Mouse (Mus musculus): ENCODE measurements around the gene Podxl2. TPM values are rescaled to one million over a fixed set of nuclear protein-coding genes. Genes with fewer than 3 reads are reported as not detected.
A peak's percentile ranks its signal among the peaks of the same experiment; 100 is the strongest.

Gene Podxl2
- total RNA-seq, 2 experiments from 2014 or later: 47.1 to 54.4 TPM

DNA sequence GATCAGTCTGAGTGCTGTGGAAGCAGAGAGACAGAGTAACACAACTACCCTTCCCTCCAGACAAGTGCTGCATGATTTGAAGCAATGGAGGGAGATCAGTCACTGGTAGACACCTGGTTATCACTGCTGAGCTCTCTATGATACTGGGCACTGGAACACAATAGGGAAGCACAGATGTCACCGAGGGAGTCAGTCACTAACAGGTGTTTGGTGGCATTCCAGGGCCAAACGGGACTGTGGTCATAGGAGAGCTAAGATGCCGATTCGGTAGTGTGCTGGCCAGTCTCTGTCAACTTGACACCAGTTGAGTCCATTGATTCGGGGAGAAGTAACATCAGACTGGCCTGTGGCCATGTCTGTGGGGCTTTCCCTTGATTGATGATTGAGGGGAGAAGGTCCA is 20.3 kb downstream of the Podxl2 start:
- DNase-seq: no peak
- intact Hi-C loops (cut with DNase I; ENCODE audit: low total_unique reads): loop anchor here (5.0 kb wide), 1 partner anchor 302 kb away; no protein-coding TSS in a partner anchor

GRCm38 (mm10) chr6:88850034-88850433 is 24.8 kb downstream of the Podxl2 start:
- intact Hi-C loops (cut with DNase I; ENCODE audit: low total_unique reads): loop anchor here (5.0 kb wide), 1 partner anchor 298 kb away; no protein-coding TSS in a partner anchor

GRCm38 (mm10) chr6:88849270-88849669 is 25.6 kb downstream of the Podxl2 start:
- no peak for DNase-seq
- intact Hi-C loops (cut with DNase I; ENCODE audit: low total_unique reads): no loop called here

More at GRCm38 (mm10) chr6:88850034-88850433, 24.8 kb downstream of the Podxl2 start:
- DNase-seq: no peak

- intact Hi-C loops (cut with DNase I; ENCODE audit: low total_unique reads): no loop called here
- no peak for DNase-seq
Observed at GRCm38 (mm10) chr6:88847571-88847970, 27.3 kb downstream of the Podxl2 start.

DNA sequence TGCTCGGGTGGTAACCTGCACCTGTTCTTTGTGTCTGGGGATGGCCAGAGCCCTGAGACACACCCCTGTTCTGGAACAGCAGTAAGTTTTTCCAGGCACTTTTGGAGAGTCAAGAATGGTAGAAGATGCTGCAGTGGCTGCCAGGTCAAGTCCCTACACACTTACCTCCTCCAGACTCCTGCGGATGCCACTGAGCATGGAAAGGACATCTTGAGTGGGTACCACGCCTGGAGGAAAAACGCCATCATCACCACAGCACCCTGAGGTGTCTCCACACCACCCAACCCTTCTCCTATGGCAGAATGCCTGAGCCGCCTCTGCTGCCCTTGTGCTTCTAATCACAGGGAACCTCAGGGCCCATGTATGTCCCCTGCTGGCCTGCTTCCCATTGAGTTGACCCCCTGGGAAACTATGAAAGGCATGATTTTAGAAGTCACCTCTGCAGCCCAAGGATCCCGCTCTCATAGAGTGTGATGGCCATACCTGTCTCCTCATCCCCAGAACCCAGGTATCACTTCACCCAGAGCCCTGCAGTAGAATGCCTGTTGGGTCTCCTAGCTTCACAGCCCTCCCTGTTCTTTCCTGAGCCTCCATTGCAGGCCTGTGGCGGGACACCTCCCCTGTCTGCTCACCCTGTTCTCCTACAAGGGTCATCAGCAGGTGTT is 29.8 kb downstream of the Podxl2 start:
- intact Hi-C loops (cut with DNase I; ENCODE audit: low total_unique reads): no loop called here
- DNase-seq: no peak

DNA sequence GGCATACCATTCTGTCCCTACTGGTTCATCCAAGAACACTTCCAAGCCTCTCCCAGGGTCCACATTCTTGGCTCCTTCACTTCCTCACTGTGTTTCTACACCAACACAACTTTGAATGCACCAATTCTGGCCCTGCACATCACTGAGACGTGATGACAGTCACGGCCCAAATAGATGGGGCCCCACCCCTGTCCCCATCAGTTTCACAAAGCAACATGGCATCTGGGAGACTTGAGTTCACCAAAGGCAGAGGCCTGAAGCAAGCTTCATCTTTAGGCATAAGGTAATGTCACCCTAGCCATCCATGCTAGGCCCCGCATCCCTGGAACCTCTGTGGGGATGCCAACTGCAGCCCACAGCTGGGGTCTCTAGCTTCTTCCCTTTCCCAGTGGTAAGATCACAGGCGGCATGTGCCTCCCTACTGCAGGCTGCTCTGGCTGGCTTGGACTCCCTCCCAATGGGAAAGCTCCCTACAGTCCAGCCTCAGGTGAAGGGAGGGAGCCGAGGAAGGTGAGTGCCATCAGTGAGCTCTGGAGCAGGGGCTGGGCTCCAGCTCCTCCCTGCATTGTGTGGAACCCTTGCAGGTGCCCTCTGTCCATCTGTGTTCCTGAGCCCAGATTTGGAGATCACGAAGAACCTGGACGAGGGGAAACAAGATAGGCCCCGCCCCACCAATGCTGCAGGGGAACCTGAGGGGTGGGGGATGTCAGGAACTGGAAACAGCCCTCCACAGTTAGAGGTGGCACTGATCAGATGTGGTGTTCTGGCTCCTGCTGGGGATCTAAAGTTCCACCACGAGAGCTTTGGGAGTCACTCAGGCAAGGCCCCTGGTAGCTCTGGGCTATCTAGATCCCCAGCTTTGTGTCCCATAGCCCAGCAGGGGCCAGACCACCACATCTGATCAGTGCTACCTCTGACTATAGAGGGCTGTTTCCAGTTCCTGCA is 30.8 kb downstream of the Podxl2 start:
- intact Hi-C loops (cut with DNase I; ENCODE audit: low total_unique reads): no loop called here
- DNase-seq: no peak

- DNase-seq: no peak
- intact Hi-C loops (cut with DNase I; ENCODE audit: low total_unique reads): no loop called here
Observed at GRCm38 (mm10) chr6:88843241-88843640, 31.6 kb downstream of the Podxl2 start.

DNA sequence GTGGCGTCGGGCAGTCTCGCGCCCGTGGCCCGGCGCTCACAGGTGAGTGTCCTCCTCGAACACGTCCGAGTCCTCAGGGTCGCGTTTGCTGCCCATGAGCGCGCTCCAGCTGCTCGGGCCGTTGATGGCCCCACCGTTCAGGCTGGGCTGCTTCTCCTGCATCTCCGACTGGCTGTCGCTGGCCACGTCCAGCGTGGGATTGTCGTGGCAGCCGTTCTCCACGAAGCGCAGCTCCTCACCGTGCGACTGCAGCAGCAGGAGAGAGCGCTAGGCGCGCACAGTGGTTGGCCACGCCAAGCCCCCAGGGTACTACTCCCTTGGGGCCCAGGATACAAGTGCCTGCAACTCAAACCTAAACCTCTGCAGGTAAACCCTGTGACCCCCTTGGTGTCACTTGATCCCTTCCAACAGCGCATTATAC is 32.1 kb downstream of the Podxl2 start:
- DNase-seq: peak; percentile 45
- intact Hi-C loops (cut with DNase I; ENCODE audit: low total_unique reads): no loop called here

DNA sequence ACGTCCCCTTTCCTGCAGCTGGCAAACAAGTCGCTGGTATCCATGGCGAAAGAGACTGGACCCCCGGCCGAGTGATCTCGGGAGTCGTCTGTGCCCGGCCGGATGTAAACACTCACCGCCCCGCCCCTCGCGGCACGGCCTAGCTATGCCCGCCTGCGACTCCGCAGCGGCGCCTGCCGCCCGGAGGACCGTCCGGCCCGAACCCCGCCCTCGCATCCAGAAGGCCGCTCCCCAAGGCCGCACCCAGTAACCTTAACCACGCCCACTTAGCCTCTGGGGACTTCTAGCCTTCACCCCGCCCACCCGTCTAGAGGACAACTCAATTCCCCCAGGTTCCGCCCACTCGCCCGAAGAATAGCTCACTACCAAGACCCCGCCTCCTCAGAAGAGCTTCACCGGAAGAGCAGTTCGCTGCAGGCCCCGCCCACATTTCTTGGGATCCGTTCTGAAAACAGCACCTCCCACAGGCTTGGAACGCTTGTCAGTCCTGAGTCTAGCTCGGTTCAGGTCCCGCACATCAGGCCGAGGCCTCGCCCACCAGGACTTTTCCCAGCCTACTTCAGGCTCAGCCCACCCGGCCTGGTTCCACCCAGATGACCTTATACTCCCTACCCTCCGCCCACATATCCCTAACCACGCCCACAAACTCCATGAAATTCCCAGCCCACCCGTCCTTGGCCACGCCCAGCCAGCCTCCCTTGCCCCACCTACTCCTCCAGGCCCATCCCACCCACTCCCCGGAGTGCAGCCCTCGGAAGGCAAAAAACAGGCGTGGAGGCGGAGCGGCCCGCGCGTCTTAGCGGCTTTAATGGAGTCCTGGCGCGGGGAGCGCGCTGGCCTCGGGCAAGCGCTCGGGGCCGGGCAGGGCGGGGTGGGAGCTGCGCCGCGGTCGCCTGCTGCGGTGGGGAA is 32.8 kb downstream of the Podxl2 start, which contains the start of gene Abtb1:
Abtb1 (minus strand) TSS at position 204 of the 909 bp plus-strand sequence.
- DNase-seq: peak; percentile 99
- intact Hi-C loops (cut with DNase I; ENCODE audit: low total_unique reads): no loop called here

DNA sequence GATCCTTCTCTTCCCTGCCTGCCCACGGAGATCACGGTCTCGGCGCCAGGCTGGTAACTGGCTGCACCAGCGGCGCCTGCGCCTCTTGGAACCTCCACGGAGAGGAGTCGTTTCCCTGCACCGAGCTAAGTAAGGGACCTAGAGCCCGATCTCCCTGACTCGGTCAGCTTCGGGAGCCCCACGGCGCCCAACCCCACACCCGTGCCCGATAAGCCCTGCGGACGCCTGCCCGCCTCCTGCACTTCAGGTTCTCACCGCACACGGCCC is 33.4 kb downstream of the Podxl2 start:
- intact Hi-C loops (cut with DNase I; ENCODE audit: low total_unique reads): no loop called here
- DNase-seq: no peak

DNA sequence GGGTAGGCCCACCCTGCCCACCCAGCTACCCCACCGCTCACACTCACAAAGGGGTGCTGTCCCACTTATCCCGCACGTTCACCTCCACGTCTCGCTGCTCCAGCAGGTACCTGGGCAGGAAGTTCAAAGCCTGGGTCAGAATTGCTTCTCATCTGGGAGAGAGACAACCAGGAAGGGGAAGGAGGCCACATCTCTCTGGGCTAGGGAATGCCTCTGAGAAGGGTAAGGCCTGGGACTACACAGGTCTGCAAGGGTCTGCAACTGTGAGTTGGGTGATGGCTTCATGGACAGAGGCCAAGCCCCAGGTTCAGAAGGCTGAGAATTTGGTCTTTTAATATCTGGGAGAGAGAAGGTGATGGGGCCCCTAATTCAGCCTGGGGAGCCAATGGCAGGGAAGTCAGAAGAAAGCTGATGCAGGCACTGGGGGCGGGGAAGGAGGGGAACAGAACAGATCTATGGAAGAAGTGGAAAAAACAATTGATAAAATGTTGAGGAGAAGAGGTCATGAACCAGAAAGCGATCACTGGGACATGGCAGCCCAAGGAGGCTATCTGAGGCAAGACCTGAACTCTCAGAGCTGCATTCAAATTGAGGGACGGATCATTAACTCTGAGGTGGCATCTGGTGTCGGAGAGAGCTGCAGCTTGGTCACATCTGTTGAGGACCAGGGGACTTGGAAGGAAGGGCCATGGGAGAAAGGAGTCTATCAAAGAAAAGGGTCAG is 33.9 kb downstream of the Podxl2 start:
- DNase-seq: no peak

GRCm38 (mm10) chr6:88840211-88840610 is 34.6 kb downstream of the Podxl2 start:
- intact Hi-C loops (cut with DNase I; ENCODE audit: low total_unique reads): no loop called here

More for the DNA sequence above, 33.9 kb downstream of the Podxl2 start:
- intact Hi-C loops (cut with DNase I; ENCODE audit: low total_unique reads): no loop called here

DNA sequence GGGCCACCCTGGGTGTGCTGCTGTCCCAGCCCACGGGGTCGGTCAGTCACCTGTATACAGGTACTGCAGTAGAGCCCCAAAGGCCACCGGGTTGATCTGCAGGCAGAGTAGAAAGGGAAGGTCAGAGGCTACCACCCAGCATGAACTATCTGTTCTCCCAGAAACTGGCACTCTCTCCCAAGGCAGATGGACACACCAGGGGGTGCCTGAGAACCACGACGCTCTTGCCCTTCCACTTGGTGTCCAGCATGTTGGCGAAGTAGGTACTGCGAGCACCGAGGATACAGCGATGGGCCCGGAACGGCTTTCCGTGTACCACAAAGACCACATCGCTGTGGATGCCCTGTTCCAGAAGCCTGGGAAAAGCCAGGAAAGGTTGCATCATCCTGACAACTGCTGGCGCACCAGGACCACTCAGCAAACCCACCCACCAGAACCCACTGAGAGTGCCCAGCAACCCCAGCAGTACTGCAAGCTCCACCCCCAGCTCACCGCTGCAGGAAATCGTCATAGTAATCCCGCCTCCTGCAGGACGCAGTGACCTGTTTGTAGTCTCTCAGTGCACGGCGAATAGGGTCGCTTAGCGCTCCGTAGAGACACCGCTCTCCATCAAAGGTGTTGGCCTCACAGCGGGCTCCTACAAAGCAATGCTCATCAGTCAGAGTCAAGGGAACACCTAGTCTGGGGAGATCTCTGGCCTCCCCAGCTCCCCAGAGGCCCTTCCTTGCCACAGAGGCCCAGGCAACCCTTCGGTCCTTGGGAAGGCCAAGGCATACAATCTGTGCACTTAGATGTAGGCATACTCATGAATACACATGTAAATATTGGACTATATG is 35.5 kb downstream of the Podxl2 start:
- intact Hi-C loops (cut with DNase I; ENCODE audit: low total_unique reads): no loop called here
- no peak for DNase-seq

More at GRCm38 (mm10) chr6:88840211-88840610, 34.6 kb downstream of the Podxl2 start:
- no peak for DNase-seq

GRCm38 (mm10) chr6:88838613-88839012 is 36.2 kb downstream of the Podxl2 start:
- intact Hi-C loops (cut with DNase I; ENCODE audit: low total_unique reads): no loop called here
- DNase-seq: no peak

GRCm38 (mm10) chr6:88837999-88838398 is 36.8 kb downstream of the Podxl2 start:
- DNase-seq: no peak
- intact Hi-C loops (cut with DNase I; ENCODE audit: low total_unique reads): no loop called here

GRCm38 (mm10) chr6:88836178-88836819 is 38.5 kb downstream of the Podxl2 start:
- DNase-seq: no peak
- intact Hi-C loops (cut with DNase I; ENCODE audit: low total_unique reads): no loop called here

DNA sequence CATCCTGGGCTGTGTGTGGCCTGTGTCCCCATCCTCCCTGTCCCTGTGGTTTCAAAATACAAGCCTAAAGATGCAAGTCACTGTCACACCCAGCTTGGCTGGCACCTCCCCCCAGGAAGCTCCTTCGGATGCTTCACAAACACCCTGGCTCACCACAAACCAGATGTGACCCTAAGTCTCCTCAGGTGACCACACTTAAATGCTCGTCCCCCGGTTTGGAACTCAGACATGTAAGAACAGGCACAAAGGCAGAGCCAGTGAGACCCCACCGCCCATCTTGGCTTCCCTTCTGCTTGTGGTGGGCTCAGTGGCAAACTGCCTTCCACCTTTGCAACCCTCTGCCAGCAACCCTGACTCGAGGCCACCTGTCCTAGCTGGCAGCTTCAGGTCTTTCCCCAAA is 39.8 kb downstream of the Podxl2 start:
- intact Hi-C loops (cut with DNase I; ENCODE audit: low total_unique reads): no loop called here
- no peak for DNase-seq
